Comparison of ENCODE assay signal across 7 mouse cellular contexts in the genomic region with DNA sequence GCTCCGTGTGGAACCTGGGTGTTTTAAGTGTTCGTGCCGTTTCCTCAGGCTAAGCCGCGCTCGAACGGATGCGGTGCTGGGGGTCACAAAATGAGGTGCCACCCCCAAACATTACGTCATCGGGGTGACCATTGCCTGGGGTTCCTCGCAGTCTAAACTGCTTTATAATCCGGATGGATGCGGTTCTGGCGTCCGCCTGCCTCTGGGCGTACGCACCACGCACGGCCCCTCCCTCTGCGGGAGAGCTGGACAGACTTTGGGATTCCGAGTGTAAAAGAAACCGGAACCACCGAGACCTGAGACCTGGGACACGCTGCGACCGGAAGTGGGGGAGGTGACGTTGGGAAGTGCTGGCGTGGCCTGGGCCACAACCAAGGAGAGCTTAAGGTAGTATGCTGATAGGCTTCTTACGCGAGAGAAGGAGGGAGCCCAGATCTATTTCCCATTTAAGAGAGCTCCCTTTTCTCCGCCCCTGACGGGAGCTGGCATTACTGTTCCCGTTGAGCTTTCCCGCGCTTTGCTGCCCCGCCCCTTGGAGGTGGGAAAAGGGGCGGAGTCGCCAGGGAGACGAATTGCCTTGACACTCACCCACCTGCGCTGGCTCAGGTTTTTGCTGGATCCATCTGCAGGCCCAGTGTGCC. TPM values are rescaled to one million over a fixed set of nuclear protein-coding genes. Genes with fewer than 3 reads are reported as not detected.
DNase-seq lines count a peak whose midpoint lies in the region; ATAC-seq and TF ChIP-seq lines count a peak whose summit lies in the region.

No protein-coding gene starts in this region.

- 0 out of 2 replicates have a peak, but pooled peaks have one; percentile 26 for TF ChIP-seq CTCF in intestine, postnatal 0 days (IDR thresholded peaks at IDR 0.05; ENCODE audit: low read depth)
- TF ChIP-seq CTCF in small intestine, adult 2 months (IDR thresholded peaks at IDR 0.05; ENCODE audit: extremely low read depth, insufficient read length, insufficient replicate concordance, low read depth, low read length): no peak

- H3K4me1 ChIP-seq in embryonic facial prominence, embryonic 10.5 days: peaks cover 30% of the 10 kb centered on the region
- H3K4me1 ChIP-seq in intestine, postnatal 0 days (replicated peaks; ENCODE audit: control insufficient read depth, insufficient read depth, low read length): peaks cover 4% of the 10 kb centered on the region; the same call in 1 of the 2 replicates
- peaks cover 26% of the 10 kb centered on the region for H3K4me1 ChIP-seq in midbrain, embryonic 12.5 days
- 0 out of 2 replicates have a peak, but pooled peaks cover 2% of the 10 kb centered on the region for H3K4me1 ChIP-seq in small intestine, adult 2 months (ENCODE audit: control insufficient read depth, insufficient read depth, insufficient read length, low read length)

- under 1% methylated on average over 40 of the region's 40 CpGs for WGBS in embryonic facial prominence, embryonic 10.5 days
- under 1% methylated on average over 40 of the region's 40 CpGs for WGBS in intestine, postnatal 0 days
- WGBS in midbrain, embryonic 12.5 days: under 1% methylated on average over 40 of the region's 40 CpGs
- WGBS in small intestine, adult 2 months: under 1% methylated on average over 40 of the region's 40 CpGs

- peak overlapping the region; percentile 91 for H3K27ac ChIP-seq in embryonic facial prominence, embryonic 10.5 days (replicated peaks)
- H3K27ac ChIP-seq in intestine, postnatal 0 days (ENCODE audit: low read depth, low read length): peak overlapping the region; percentile 96
- peak overlapping the region; percentile 88 for H3K27ac ChIP-seq in midbrain, embryonic 12.5 days (replicated peaks)
- peak overlapping the region; percentile 97 for H3K27ac ChIP-seq in small intestine, adult 2 months (ENCODE audit: insufficient read depth, low read depth, low read length)

- H3K9ac ChIP-seq in intestine, postnatal 0 days (ENCODE audit: low read depth, low read length): peak overlapping the region; percentile 64
- peak overlapping the region; percentile 59 for H3K9ac ChIP-seq in midbrain, embryonic 12.5 days (replicated peaks)

- H3K36me3 ChIP-seq in embryonic facial prominence, embryonic 10.5 days (replicated peaks): peaks cover 24% of the 10 kb centered on the region
- H3K36me3 ChIP-seq in intestine, postnatal 0 days (ENCODE audit: control insufficient read depth, insufficient read depth): peaks cover 10% of the 10 kb centered on the region
- peaks cover 17% of the 10 kb centered on the region for H3K36me3 ChIP-seq in midbrain, embryonic 12.5 days
- peaks cover 13% of the 10 kb centered on the region for H3K36me3 ChIP-seq in small intestine, adult 2 months (ENCODE audit: control insufficient read depth, insufficient read depth, low read length)

- no peaks in the 10 kb centered on the region for H3K9me3 ChIP-seq in embryonic facial prominence, embryonic 10.5 days
- no peaks in the 10 kb centered on the region for H3K9me3 ChIP-seq in intestine, postnatal 0 days (ENCODE audit: control insufficient read depth)
- H3K9me3 ChIP-seq in midbrain, embryonic 12.5 days: no peaks in the 10 kb centered on the region

- ATAC-seq in intestine, postnatal 0 days: peak; percentile 84
- peak; percentile 57 for ATAC-seq in midbrain, embryonic 12.5 days (ENCODE audit: low FRiP score, low read depth)

- H3K27me3 ChIP-seq in embryonic facial prominence, embryonic 10.5 days (replicated peaks; ENCODE audit: low read depth, poor library complexity, severe bottlenecking): no peaks in the 10 kb centered on the region
- H3K27me3 ChIP-seq in intestine, postnatal 0 days (replicated peaks; ENCODE audit: control insufficient read depth, insufficient read depth, low read length): no peaks in the 10 kb centered on the region
- no peaks in the 10 kb centered on the region for H3K27me3 ChIP-seq in midbrain, embryonic 12.5 days
- no peaks in the 10 kb centered on the region for H3K27me3 ChIP-seq in small intestine, adult 2 months (ENCODE audit: control insufficient read depth, insufficient read depth, low read length)

- peak overlapping the region; percentile 88 for H3K4me3 ChIP-seq in embryonic facial prominence, embryonic 10.5 days
- H3K4me3 ChIP-seq in intestine, postnatal 0 days (ENCODE audit: low read depth, low read length): peak overlapping the region; percentile 90
- peak overlapping the region; percentile 88 for H3K4me3 ChIP-seq in midbrain, embryonic 12.5 days
- H3K4me3 ChIP-seq in small intestine, adult 2 months (ENCODE audit: low read depth, low read length): peak overlapping the region; percentile 78

- peak overlapping the region; percentile 71 for H3K4me2 ChIP-seq in intestine, postnatal 0 days (replicated peaks; ENCODE audit: low read depth)
- peak overlapping the region; percentile 84 for H3K4me2 ChIP-seq in midbrain, embryonic 12.5 days (replicated peaks)

- no peak for TF ChIP-seq POLR2A in small intestine, adult 2 months (IDR thresholded peaks at IDR 0.05; ENCODE audit: low read depth, low read length)

- DNase-seq in adrenal gland, postnatal 10 days: peak; percentile 96
- DNase-seq in embryonic facial prominence, embryonic 10.5 days (ENCODE audit: low spot score): peak; percentile 93
- peak; percentile 90 for DNase-seq in gonadal fat pad, adult 2 months (ENCODE audit: low read depth)
- DNase-seq in left cerebral cortex, postnatal 4 days: peak; percentile 95

- intact Hi-C loops in left cerebral cortex, postnatal 4 days (cut with DNase I): no loop called here

RNA-seq across cellular contexts. Expression of gene Zfp687, which starts 0.8 kb away (rescaled TPM):
- 10 to 100 TPM; 35.3 to 39.8 TPM for total RNA-seq in adrenal gland, postnatal 10 days (2021)
- polyA plus RNA-seq in embryonic facial prominence, embryonic 10.5 days (2016; fragmentation: Nextera tagmentation; extraction: Ambion mirVana): 34.9 and 36.9 TPM in 2 replicates
- polyA plus RNA-seq in gonadal fat pad, adult 2 months (2012; rRNA removed): 24.9 and 28.0 TPM in 2 replicates
- 8.7 and 9.7 TPM in 2 replicates for polyA plus RNA-seq in intestine, postnatal 0 days (2015; fragmentation: Nextera tagmentation; extraction: Ambion mirVana)
- total RNA-seq in left cerebral cortex, postnatal 4 days (2021): 10 to 100 TPM; 23.6 to 25.4 TPM
- 40.2 and 41.3 TPM in 2 replicates for polyA plus RNA-seq in midbrain, embryonic 12.5 days (2016; fragmentation: Nextera tagmentation; extraction: Ambion mirVana)
- 9.1 and 17.1 TPM in 2 replicates for polyA plus RNA-seq in small intestine, adult 2 months (2012; rRNA removed)

RNA-seq across cellular contexts. Expression of gene Psmd4, which starts 26.4 kb away (rescaled TPM):
- 100 to 1,000 TPM; 206 to 221 TPM for total RNA-seq in adrenal gland, postnatal 10 days (2021)
- polyA plus RNA-seq in embryonic facial prominence, embryonic 10.5 days (2016; fragmentation: Nextera tagmentation; extraction: Ambion mirVana): 349 and 357 TPM in 2 replicates
- 182 and 227 TPM in 2 replicates for polyA plus RNA-seq in gonadal fat pad, adult 2 months (2012; rRNA removed)
- polyA plus RNA-seq in intestine, postnatal 0 days (2015; fragmentation: Nextera tagmentation; extraction: Ambion mirVana): 164 and 166 TPM in 2 replicates
- 100 to 1,000 TPM; 144 to 158 TPM for total RNA-seq in left cerebral cortex, postnatal 4 days (2021)
- polyA plus RNA-seq in midbrain, embryonic 12.5 days (2016; fragmentation: Nextera tagmentation; extraction: Ambion mirVana): 277 and 293 TPM in 2 replicates
- polyA plus RNA-seq in small intestine, adult 2 months (2012; rRNA removed): 81.7 and 131 TPM in 2 replicates

RNA-seq across cellular contexts. Expression of gene Pi4kb, which starts 41.5 kb away (rescaled TPM):
- total RNA-seq in adrenal gland, postnatal 10 days (2021): 10 to 100 TPM; 43.1 to 45.3 TPM
- 23.8 and 24.4 TPM in 2 replicates for polyA plus RNA-seq in embryonic facial prominence, embryonic 10.5 days (2016; fragmentation: Nextera tagmentation; extraction: Ambion mirVana)
- 43.4 and 50.7 TPM in 2 replicates for polyA plus RNA-seq in gonadal fat pad, adult 2 months (2012; rRNA removed)
- polyA plus RNA-seq in intestine, postnatal 0 days (2015; fragmentation: Nextera tagmentation; extraction: Ambion mirVana): 10.5 and 11.6 TPM in 2 replicates
- total RNA-seq in left cerebral cortex, postnatal 4 days (2021): 10 to 100 TPM; 50.0 to 56.4 TPM
- 23.0 and 25.7 TPM in 2 replicates for polyA plus RNA-seq in midbrain, embryonic 12.5 days (2016; fragmentation: Nextera tagmentation; extraction: Ambion mirVana)
- 14.2 and 20.9 TPM in 2 replicates for polyA plus RNA-seq in small intestine, adult 2 months (2012; rRNA removed)

Comparison
In these comparisons a context has a peak if more than half of its experiments do, and no peak if none do; other contexts are left out.
1. Peak in every context shown above with its lines: DNase-seq, ATAC-seq, H3K4me3 ChIP-seq and H3K27ac ChIP-seq.